Mouse (Mus musculus): ENCODE measurements around the gene Gm20897.
"Not testable (repeated sequence)": the region's sequence is repeated elsewhere in the genome, so short reads cannot be mapped to it uniquely, and the experiment has no call there.

Gene Gm20897

DNA sequence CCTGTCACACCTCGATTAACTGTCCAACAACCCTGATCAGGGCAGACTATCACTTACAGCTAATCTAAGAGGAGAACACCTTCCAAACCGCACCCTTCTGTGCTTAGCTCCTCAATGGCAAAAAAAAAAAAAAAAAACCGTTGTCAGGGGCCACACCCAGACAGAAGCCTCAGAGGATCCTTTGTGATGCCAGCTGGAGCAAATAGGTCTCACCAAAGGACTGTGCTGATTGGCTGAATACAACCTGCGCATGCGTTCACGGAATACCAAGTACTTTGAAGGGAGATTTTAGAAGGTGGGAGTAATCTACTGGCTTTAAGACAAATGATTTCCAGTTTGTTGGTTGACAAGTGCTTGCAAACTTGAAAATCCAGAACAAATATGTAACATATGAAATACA is at the start of gene Gm20897:
Gm20897 (minus strand) TSS at position 101 of the 400 bp plus-strand sequence.
- DNase-seq (ENCODE audit: extremely low read depth, insufficient read length, low spot score), result not testable (repeated sequence)
